Mouse (Mus musculus) embryonic fibroblast, embryonic 13.5 days (primary cell): ENCODE measurements around the gene H2afv. TPM values are rescaled to one million over a fixed set of nuclear protein-coding genes. Genes with fewer than 3 reads are reported as not detected.
"Not testable (repeated sequence)": the region's sequence is repeated elsewhere in the genome, so short reads cannot be mapped to it uniquely, and the experiment has no call there.

Experiments used
- H3K27ac ChIP-seq: 2 replicates; pipeline ENCODE4 v1.5.1; 2012; ENCODE audit warnings: low read length, control low read depth, inconsistent platforms; ENCODE audit not compliant: insufficient read depth
- H3K4me1 ChIP-seq: 2 replicates; pipeline ENCODE4 v1.6.1; 2011; ENCODE audit warnings: low read length; ENCODE audit not compliant: control insufficient read depth, insufficient read depth
- H3K4me3 ChIP-seq: 2 replicates; pipeline ENCODE4 v1.5.1; 2011; ENCODE audit warnings: mild to moderate bottlenecking, control low read depth, low read length; ENCODE audit not compliant: insufficient read depth
- CTCF ChIP-seq: IDR thresholded peaks from 2 replicates; pipeline ENCODE4 v1.5.1; 2011; ENCODE audit warnings: mild to moderate bottlenecking, control low read depth, low read length, moderate library complexity, borderline replicate concordance; ENCODE audit not compliant: insufficient read depth
- POLR2A ChIP-seq: IDR thresholded peaks from 2 replicates; pipeline ENCODE4 v1.6.1; 2011; ENCODE audit warnings: low read depth, mild to moderate bottlenecking, control low read depth, low read length, moderate library complexity
- polyA plus RNA-seq: library from polyadenylated mRNA; stranded (reverse); fragments of >200 nt; gene quantifications from 2 replicates; pipeline ENCODE4 v1.2.4, GENCODE M21; 2011; ENCODE audit warnings: low read depth; ENCODE audit not compliant: missing spikeins, insufficient read length

The H2afv gene
- polyA plus RNA-seq, 1 experiment = 74.5 TPM

- H3K27ac ChIP-seq = peak overlapping the region; percentile 64; the same call in 1 of the 2 replicates
- TF ChIP-seq CTCF (no peak), POLR2A (no peak)
- H3K4me3 ChIP-seq = peak overlapping the region; percentile 71
- no peaks in the 10 kb centered on the region for H3K4me1 ChIP-seq
Observed at GRCm38 (mm10) chr11:6443102-6443501, 1.1 kb downstream of the H2afv start.

- Histone ChIP-seq H3K27ac (no peak overlapping the region), H3K4me3 (no peak overlapping the region)
Observed at GRCm38 (mm10) chr11:6442566-6442965, 1.7 kb downstream of the H2afv start.

GRCm38 (mm10) chr11:6440171-6440570 is 4.1 kb downstream of the H2afv start:
- Histone ChIP-seq H3K4me1 (no peaks in the 10 kb centered on the region), H3K4me3 (no peak overlapping the region), H3K27ac (no peak overlapping the region)
- TF ChIP-seq POLR2A (no peak), CTCF (no peak)

More at GRCm38 (mm10) chr11:6442566-6442965, 1.7 kb downstream of the H2afv start:
- no peaks in the 10 kb centered on the region for H3K4me1 ChIP-seq
- TF ChIP-seq CTCF = no peak
- no peak for TF ChIP-seq POLR2A

GRCm38 (mm10) chr11:6437667-6438066 is 6.6 kb downstream of the H2afv start:
- no peak overlapping the region for H3K27ac ChIP-seq
- TF ChIP-seq POLR2A = no peak
- no peak for TF ChIP-seq CTCF
- no peaks in the 10 kb centered on the region for H3K4me1 ChIP-seq
- no peak overlapping the region for H3K4me3 ChIP-seq

- peak; percentile 81; the same call in 1 of the 2 replicates for TF ChIP-seq CTCF
- TF ChIP-seq POLR2A = no peak
- no peak overlapping the region for H3K27ac ChIP-seq
- no peak overlapping the region for H3K4me3 ChIP-seq
- no peaks in the 10 kb centered on the region for H3K4me1 ChIP-seq
Observed at GRCm38 (mm10) chr11:6436442-6436841, 7.8 kb downstream of the H2afv start.

- Histone ChIP-seq H3K27ac (no peak overlapping the region), H3K4me3 (no peak overlapping the region), H3K4me1 (no peaks in the 10 kb centered on the region)
- TF ChIP-seq POLR2A (no peak), CTCF (no peak)
Observed at GRCm38 (mm10) chr11:6430186-6430585, 14.1 kb downstream of the H2afv start.

- peak; percentile 37 for TF ChIP-seq POLR2A
- TF ChIP-seq CTCF = no peak
- Histone ChIP-seq H3K27ac (no peak overlapping the region), H3K4me1 (no peaks in the 10 kb centered on the region), H3K4me3 (no peak overlapping the region)
Observed at GRCm38 (mm10) chr11:6420722-6421350, 23.4 kb downstream of the H2afv start.

GRCm38 (mm10) chr11:6420283-6420703 is 23.9 kb downstream of the H2afv start:
- Histone ChIP-seq H3K4me3 (no peak overlapping the region), H3K4me1 (no peaks in the 10 kb centered on the region), H3K27ac (no peak overlapping the region)
- TF ChIP-seq POLR2A (0 out of 2 replicates have a peak, but pooled peaks have one; percentile 30), CTCF (no peak)

GRCm38 (mm10) chr11:6419156-6419555 is 25.1 kb downstream of the H2afv start:
- H3K27ac ChIP-seq, H3K4me3 ChIP-seq, H3K4me1 ChIP-seq: not testable (repeated sequence)

GRCm38 (mm10) chr11:6418751-6419150 is 25.5 kb downstream of the H2afv start:
- Histone ChIP-seq H3K4me3 (peak overlapping the region; percentile 9), H3K4me1 (no peaks in the 10 kb centered on the region), H3K27ac (no peak overlapping the region)
- TF ChIP-seq POLR2A (no peak), CTCF (no peak)
